Mouse (Mus musculus): ENCODE measurements around the gene Ctc1. TPM values are rescaled to one million over a fixed set of nuclear protein-coding genes. Genes with fewer than 3 reads are reported as not detected.
A peak's percentile ranks its signal among the peaks of the same experiment; 100 is the strongest.
"Not testable (repeated sequence)": the region's sequence is repeated elsewhere in the genome, so short reads cannot be mapped to it uniquely, and the experiment has no call there.

Ctc1 gene
- polyA plus RNA-seq, 1 experiment from 2014 or later = 55.8 TPM

GRCm38 (mm10) chr11:69002782-69003181 is 12.9 kb upstream of the Ctc1 start:
- H3K27ac ChIP-seq (replicated peaks; ENCODE audit: low read depth, low read length); H3K9ac ChIP-seq (replicated peaks; ENCODE audit: low read length); H3K4me1 ChIP-seq (ENCODE audit: control insufficient read depth, insufficient read depth, low read length); H3K27me3 ChIP-seq (ENCODE audit: control insufficient read depth, insufficient read depth, low read length); ATAC-seq (ENCODE audit: low FRiP score, low TSS enrichment); DNase-seq; H3K4me3 ChIP-seq (replicated peaks; ENCODE audit: low read depth, low read length); H3K4me2 ChIP-seq (ENCODE audit: low read length); H3K9me3 ChIP-seq (ENCODE audit: control insufficient read depth, low read length): not testable (repeated sequence)
- H3K36me3 ChIP-seq (ENCODE audit: control insufficient read depth, insufficient read depth, low read length) = peaks cover 55% of the 10 kb centered on the region
- WGBS = 96% methylated on average over 4 of the region's 4 CpGs

- Histone ChIP-seq H3K9me3 (ENCODE audit: control insufficient read depth, low read length) (no peaks in the 10 kb centered on the region), H3K27ac (replicated peaks; ENCODE audit: low read depth, low read length) (no peak overlapping the region), H3K27me3 (ENCODE audit: control insufficient read depth, insufficient read depth, low read length) (no peaks in the 10 kb centered on the region), H3K9ac (replicated peaks; ENCODE audit: low read length) (no peak overlapping the region), H3K36me3 (ENCODE audit: control insufficient read depth, insufficient read depth, low read length) (peaks cover 47% of the 10 kb centered on the region), H3K4me3 (replicated peaks; ENCODE audit: low read depth, low read length) (no peak overlapping the region), H3K4me1 (ENCODE audit: control insufficient read depth, insufficient read depth, low read length) (peaks cover 6% of the 10 kb centered on the region; the same call in 1 of the 2 replicates), H3K4me2 (ENCODE audit: low read length) (no peak overlapping the region)
- 67% methylated on average over 4 of the region's 4 CpGs for WGBS
- DNase-seq = no peak
- ATAC-seq (ENCODE audit: low FRiP score, low TSS enrichment) = no peak
Measured at GRCm38 (mm10) chr11:69003592-69003991, 12.1 kb upstream of the Ctc1 start.

GRCm38 (mm10) chr11:69005193-69005592 is 10.5 kb upstream of the Ctc1 start:
- no peak for ATAC-seq (ENCODE audit: low FRiP score, low TSS enrichment)
- Histone ChIP-seq H3K4me2 (ENCODE audit: low read length) (no peak overlapping the region), H3K27ac (replicated peaks; ENCODE audit: low read depth, low read length) (no peak overlapping the region), H3K27me3 (ENCODE audit: control insufficient read depth, insufficient read depth, low read length) (no peaks in the 10 kb centered on the region), H3K9ac (replicated peaks; ENCODE audit: low read length) (no peak overlapping the region), H3K9me3 (ENCODE audit: control insufficient read depth, low read length) (no peaks in the 10 kb centered on the region), H3K4me1 (ENCODE audit: control insufficient read depth, insufficient read depth, low read length) (peaks cover 6% of the 10 kb centered on the region; the same call in 1 of the 2 replicates), H3K36me3 (ENCODE audit: control insufficient read depth, insufficient read depth, low read length) (peaks cover 33% of the 10 kb centered on the region), H3K4me3 (replicated peaks; ENCODE audit: low read depth, low read length) (no peak overlapping the region)
- DNase-seq = no peak
- 89% methylated on average over 7 of the region's 7 CpGs for WGBS

- H3K9ac ChIP-seq (replicated peaks; ENCODE audit: low read length); H3K27me3 ChIP-seq (ENCODE audit: control insufficient read depth, insufficient read depth, low read length); H3K9me3 ChIP-seq (ENCODE audit: control insufficient read depth, low read length); H3K4me2 ChIP-seq (ENCODE audit: low read length); DNase-seq; H3K27ac ChIP-seq (replicated peaks; ENCODE audit: low read depth, low read length); H3K4me3 ChIP-seq (replicated peaks; ENCODE audit: low read depth, low read length); ATAC-seq (ENCODE audit: low FRiP score, low TSS enrichment): not testable (repeated sequence)
- H3K36me3 ChIP-seq (ENCODE audit: control insufficient read depth, insufficient read depth, low read length) = peaks cover 19% of the 10 kb centered on the region
- H3K4me1 ChIP-seq (ENCODE audit: control insufficient read depth, insufficient read depth, low read length) = peaks cover 12% of the 10 kb centered on the region
Measured at GRCm38 (mm10) chr11:69006575-69006974, 9.1 kb upstream of the Ctc1 start.

GRCm38 (mm10) chr11:69008182-69009121 is 7.3 kb upstream of the Ctc1 start, which contains the start of gene Pfas:
TSS of gene Pfas (minus strand) at chr11:69008460.
- peak within 1 kb of the TSS; percentile 68 for H3K4me3 ChIP-seq (replicated peaks; ENCODE audit: low read depth, low read length)
- ATAC-seq (ENCODE audit: low FRiP score, low TSS enrichment) (peak; percentile 85), DNase-seq (peak; percentile 98)
- H3K4me1 ChIP-seq (ENCODE audit: control insufficient read depth, insufficient read depth, low read length) = peaks cover 13% of the 10 kb centered on the region
- H3K9me3 ChIP-seq (ENCODE audit: control insufficient read depth, low read length) = no peaks in the 10 kb centered on the region
- peak within 1 kb of the TSS; percentile 45 for H3K27ac ChIP-seq (replicated peaks; ENCODE audit: low read depth, low read length)
- H3K36me3 ChIP-seq (ENCODE audit: control insufficient read depth, insufficient read depth, low read length) = peaks cover 4% of the 10 kb centered on the region; the same call in 1 of the 2 replicates
- peak within 1 kb of the TSS; percentile 61 for H3K9ac ChIP-seq (replicated peaks; ENCODE audit: low read length)
- WGBS = 9% methylated on average over 38 of the region's 38 CpGs
- H3K27me3 ChIP-seq (ENCODE audit: control insufficient read depth, insufficient read depth, low read length) = no peaks in the 10 kb centered on the region
- H3K4me2 ChIP-seq (ENCODE audit: low read length) = peak within 1 kb of the TSS; percentile 71

GRCm38 (mm10) chr11:69009508-69009907 is 6.2 kb upstream of the Ctc1 start:
- DNase-seq (no peak), ATAC-seq (ENCODE audit: low FRiP score, low TSS enrichment) (no peak)
- Histone ChIP-seq H3K4me2 (ENCODE audit: low read length) (no peak overlapping the region), H3K4me3 (replicated peaks; ENCODE audit: low read depth, low read length) (no peak overlapping the region), H3K36me3 (ENCODE audit: control insufficient read depth, insufficient read depth, low read length) (0 out of 2 replicates have a peak, but pooled peaks cover 2% of the 10 kb centered on the region), H3K27me3 (ENCODE audit: control insufficient read depth, insufficient read depth, low read length) (no peaks in the 10 kb centered on the region), H3K27ac (replicated peaks; ENCODE audit: low read depth, low read length) (no peak overlapping the region), H3K9ac (replicated peaks; ENCODE audit: low read length) (no peak overlapping the region), H3K4me1 (ENCODE audit: control insufficient read depth, insufficient read depth, low read length) (peaks cover 13% of the 10 kb centered on the region), H3K9me3 (ENCODE audit: control insufficient read depth, low read length) (no peaks in the 10 kb centered on the region)
- 93% methylated on average over 1 of the region's 1 CpGs for WGBS

GRCm38 (mm10) chr11:69010400-69011323 is 5.0 kb upstream of the Ctc1 start:
- ATAC-seq (ENCODE audit: low FRiP score, low TSS enrichment) (no peak), DNase-seq (no peak)
- H3K36me3 ChIP-seq (ENCODE audit: control insufficient read depth, insufficient read depth, low read length) = no peaks in the 10 kb centered on the region
- no peaks in the 10 kb centered on the region for H3K27me3 ChIP-seq (ENCODE audit: control insufficient read depth, insufficient read depth, low read length)
- peaks cover 16% of the 10 kb centered on the region for H3K4me1 ChIP-seq (ENCODE audit: control insufficient read depth, insufficient read depth, low read length)
- H3K4me3 ChIP-seq (replicated peaks; ENCODE audit: low read depth, low read length) = no peak overlapping the region
- WGBS = 91% methylated on average over 15 of the region's 15 CpGs
- H3K27ac ChIP-seq (replicated peaks; ENCODE audit: low read depth, low read length) = no peak overlapping the region
- no peak overlapping the region for H3K9ac ChIP-seq (replicated peaks; ENCODE audit: low read length)
- H3K9me3 ChIP-seq (ENCODE audit: control insufficient read depth, low read length) = no peaks in the 10 kb centered on the region
- peak overlapping the region; percentile 86; the same call in 1 of the 2 replicates for H3K4me2 ChIP-seq (ENCODE audit: low read length)

GRCm38 (mm10) chr11:69011445-69011844 is 4.3 kb upstream of the Ctc1 start:
- H3K27me3 ChIP-seq (ENCODE audit: control insufficient read depth, insufficient read depth, low read length); ATAC-seq (ENCODE audit: low FRiP score, low TSS enrichment); H3K36me3 ChIP-seq (ENCODE audit: control insufficient read depth, insufficient read depth, low read length); H3K9ac ChIP-seq (replicated peaks; ENCODE audit: low read length); H3K9me3 ChIP-seq (ENCODE audit: control insufficient read depth, low read length): not testable (repeated sequence)
- Histone ChIP-seq H3K4me1 (ENCODE audit: control insufficient read depth, insufficient read depth, low read length) (peaks cover 16% of the 10 kb centered on the region), H3K27ac (replicated peaks; ENCODE audit: low read depth, low read length) (peak overlapping the region; percentile 91), H3K4me3 (replicated peaks; ENCODE audit: low read depth, low read length) (peak overlapping the region; percentile 50), H3K4me2 (ENCODE audit: low read length) (peak overlapping the region; percentile 86)
- DNase-seq = peak; percentile 5
- WGBS = 74% methylated on average over 2 of the region's 2 CpGs

Measured in midbrain, embryonic 14.5 days (tissue).